Mouse (Mus musculus): ENCODE results near the gene 9430097D07Rik.

Gene 9430097D07Rik

DNA sequence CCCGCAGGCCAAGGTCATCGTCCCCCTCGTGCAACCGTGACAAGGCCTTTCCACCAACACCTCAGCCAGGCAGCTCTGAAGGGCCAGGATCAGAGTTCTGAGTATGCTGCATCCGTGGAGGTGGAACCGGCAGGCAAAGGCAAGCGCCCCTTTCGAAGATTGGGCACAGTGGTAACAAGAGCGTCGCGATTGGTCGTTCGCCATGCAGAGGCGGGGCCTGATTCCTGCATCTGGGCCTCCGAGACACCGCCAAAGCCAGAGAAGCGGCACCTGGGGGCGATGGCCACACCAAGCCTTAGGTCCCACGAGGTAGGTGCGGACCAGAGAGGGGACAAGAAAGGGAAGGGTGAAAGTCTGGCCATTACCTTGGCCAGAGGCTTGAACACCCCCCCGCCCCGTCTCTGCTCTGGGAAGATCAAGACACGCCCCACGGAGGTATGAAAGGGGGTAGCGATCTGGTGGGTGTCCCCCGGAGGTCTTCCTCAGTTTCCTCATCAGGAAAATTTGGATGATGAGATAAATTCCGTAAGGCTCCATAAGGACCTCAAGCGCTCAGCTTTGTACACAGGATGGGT, at the start of gene 9430097D07Rik:
9430097D07Rik (minus strand) TSS at position 99 of the 575 bp plus-strand sequence.
- DNase-seq (ENCODE audit: inconsistent age in 2 of 2, low spot score in 1 of 2) = no peak

DNA sequence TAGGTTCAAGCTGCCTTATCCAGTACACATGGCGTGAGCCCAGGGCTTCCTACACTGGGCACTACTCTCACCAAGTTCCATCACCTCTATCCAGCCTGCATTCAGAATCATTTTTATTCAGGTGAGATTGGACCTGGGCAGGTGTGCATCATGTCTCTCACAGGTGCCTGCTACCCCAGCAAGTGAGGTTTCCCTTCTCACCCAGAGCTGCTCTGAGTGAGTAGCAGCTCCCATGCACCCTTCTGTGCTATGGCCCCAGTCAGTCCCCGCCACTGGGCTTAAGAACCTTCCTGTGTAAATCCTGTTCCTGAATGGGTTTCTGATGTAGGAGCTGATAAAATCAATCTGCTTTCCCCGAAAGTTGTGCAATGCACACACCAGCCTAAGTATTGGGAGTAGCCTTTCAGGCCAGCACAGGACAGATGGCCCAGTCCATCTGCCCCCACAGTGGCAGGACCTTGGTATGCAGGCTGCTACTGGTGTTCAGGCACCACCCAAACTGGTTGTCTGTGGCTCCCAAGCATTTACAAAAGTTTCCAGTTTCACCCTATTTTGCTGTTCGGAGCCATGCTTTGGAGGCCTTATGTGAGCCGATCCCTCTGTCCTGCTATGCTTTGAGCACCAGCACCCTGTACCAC, 48.7 kb upstream of the 9430097D07Rik start:
- DNase-seq (ENCODE audit: inconsistent age in 2 of 2, low spot score in 1 of 2) = peak in 1 of 2 experiments; percentile 19

- DNase-seq (ENCODE audit: inconsistent age in 2 of 2, low spot score in 1 of 2) = no peak
These were observed 46.0 kb upstream of the 9430097D07Rik start, which contains the start of gene Ak1 for GRCm38 (mm10) chr2:32621517-32621859. Ak1 (plus strand) TSS chr2:32621758.

DNA sequence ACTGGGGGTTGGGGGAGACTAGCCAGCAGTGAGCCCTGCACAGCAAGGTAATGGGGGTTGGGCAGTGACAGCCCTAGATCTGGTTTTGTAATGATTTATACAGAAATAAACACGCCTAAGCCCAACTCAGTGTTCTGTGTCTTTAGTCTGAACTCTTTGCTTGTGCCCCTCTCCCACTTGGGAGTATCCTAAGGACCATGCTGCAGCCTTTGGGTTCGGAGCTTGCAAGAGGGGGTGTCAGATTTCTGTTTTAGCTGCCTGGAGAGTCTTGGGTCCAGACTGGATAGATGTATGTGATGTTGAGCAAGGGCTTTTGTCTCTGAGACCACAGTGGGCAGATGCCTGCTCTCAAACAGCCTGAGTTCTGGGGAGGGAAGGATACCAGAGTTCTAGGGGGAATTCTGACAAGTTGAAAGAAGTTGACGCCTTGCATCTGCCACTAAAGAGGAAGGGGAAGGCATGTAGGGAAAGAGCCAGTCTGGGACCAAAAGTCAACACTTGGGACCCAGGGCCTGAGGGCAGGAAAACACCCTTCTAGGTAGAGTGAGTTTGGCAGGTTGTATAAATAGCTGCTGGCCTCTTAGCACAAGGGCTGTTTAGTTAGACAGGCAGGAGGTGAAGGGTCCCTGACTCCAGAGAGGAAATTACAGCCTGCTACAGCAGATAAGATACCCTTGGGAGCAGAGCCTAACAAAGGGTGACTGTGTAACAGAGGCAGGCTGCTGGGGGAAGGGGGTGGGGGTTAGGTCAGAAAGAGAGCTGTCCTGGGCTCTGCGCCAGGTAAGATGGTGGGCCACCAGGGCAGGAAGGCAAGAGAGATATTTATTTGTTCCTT, 45.4 kb upstream of the 9430097D07Rik start:
- DNase-seq (ENCODE audit: inconsistent age in 2 of 2, low spot score in 1 of 2) = peak; percentile 68 to 80

GRCm38 (mm10) chr2:32618051-32618450, 42.6 kb upstream of the 9430097D07Rik start:
- no peak for DNase-seq (ENCODE audit: inconsistent age in 2 of 2, low spot score in 1 of 2)

- DNase-seq (ENCODE audit: inconsistent age in 2 of 2, low spot score in 1 of 2) = no peak
These were observed 42.1 kb upstream of the 9430097D07Rik start for GRCm38 (mm10) chr2:32617601-32618000.

GRCm38 (mm10) chr2:32617109-32617508, 41.6 kb upstream of the 9430097D07Rik start:
- DNase-seq (ENCODE audit: inconsistent age in 2 of 2, low spot score in 1 of 2) = no peak

GRCm38 (mm10) chr2:32612274-32612673, 36.8 kb upstream of the 9430097D07Rik start:
- no peak for DNase-seq (ENCODE audit: inconsistent age in 2 of 2, low spot score in 1 of 2)

GRCm38 (mm10) chr2:32610610-32611229, 35.2 kb upstream of the 9430097D07Rik start:
- peak; percentile 31 to 83 for DNase-seq (ENCODE audit: inconsistent age in 2 of 2, low spot score in 1 of 2)

GRCm38 (mm10) chr2:32608778-32609435, 33.4 kb upstream of the 9430097D07Rik start:
- DNase-seq (ENCODE audit: inconsistent age in 2 of 2, low spot score in 1 of 2) = peak in 1 of 2 experiments; percentile 54

DNA sequence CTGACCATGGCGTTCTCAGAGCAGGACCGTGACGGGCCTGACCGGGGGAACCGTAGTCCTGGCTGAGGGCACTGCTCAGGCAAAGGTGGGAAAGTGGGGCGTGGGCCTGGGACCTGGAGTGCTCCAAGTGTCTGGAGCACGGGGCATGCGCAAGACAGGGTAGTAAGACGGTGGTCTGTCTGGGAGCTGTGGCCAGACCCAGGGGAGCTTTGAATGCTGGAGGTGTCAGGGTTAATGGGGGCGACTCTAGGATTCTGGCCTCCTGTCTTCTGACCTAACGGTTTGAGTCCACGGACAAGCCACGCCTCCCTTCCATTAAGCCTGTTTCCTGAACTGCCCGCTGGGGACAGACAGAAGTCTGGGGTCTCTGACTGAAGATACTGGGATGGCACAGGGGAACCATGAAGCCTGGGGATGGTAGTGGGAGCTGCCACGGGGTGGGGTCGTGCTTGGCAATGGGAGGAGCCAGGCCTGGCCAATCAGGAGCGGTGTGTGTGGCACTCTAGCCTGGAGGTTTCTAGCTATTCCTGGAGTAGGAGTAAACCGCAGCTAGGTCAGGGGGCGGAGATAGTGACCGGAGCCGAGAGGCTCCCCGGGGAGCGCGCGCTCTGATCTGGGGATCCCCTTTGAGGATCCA, 32.8 kb upstream of the 9430097D07Rik start:
- peak; percentile 88 to 96 for DNase-seq (ENCODE audit: inconsistent age in 2 of 2, low spot score in 1 of 2)

GRCm38 (mm10) chr2:32607262-32607947, 31.9 kb upstream of the 9430097D07Rik start:
- peak; percentile 66 to 85 for DNase-seq (ENCODE audit: inconsistent age in 2 of 2, low spot score in 1 of 2)

DNA sequence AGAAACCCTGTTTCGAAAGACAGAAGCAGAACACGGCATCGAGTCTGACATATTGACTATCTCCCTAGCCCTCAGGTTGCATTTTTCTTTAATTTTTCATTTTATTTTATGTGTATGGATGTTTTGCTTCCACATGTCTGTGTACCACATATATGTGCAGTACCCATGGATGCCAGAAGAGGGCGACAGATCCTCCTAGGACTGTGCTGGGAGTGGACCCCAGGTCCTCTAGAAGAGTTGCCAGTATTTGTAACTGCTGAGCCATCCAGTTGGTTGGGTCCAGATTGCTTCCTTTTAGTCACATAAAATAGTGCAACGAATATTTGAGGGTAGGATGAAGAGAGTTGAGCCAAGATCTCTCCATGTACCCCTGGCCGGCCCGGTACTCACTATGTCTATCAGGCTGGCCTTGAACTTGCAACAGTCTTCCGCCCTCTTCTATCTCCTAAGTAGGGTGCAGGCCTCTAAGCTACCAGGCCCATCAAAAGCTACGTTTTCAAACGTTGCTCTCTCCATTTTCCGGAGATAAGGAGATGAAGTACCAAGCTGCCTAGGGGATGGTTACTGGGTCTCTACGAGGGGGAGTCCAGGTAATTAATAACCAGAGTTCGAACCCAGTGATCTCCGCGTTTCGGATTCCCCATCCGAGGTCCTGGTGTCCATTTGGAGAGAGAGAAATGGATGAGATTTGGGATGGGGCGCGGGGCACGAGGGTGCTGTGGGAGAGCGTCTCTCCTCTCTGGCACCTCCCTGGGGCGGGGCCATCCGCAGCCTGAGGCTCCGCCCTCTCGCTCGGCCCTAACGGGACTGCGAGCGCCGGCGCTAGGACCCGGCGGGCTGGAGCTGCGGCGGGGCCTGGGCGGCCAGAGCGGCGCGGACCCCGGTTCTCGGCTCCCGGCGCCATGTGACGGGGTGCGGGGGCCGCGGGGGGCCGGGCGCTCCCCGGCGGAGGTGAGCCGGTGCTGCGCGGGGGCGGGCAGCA, 31.0 kb upstream of the 9430097D07Rik start:
- peak; percentile 91 to 94 for DNase-seq (ENCODE audit: inconsistent age in 2 of 2, low spot score in 1 of 2)

DNA sequence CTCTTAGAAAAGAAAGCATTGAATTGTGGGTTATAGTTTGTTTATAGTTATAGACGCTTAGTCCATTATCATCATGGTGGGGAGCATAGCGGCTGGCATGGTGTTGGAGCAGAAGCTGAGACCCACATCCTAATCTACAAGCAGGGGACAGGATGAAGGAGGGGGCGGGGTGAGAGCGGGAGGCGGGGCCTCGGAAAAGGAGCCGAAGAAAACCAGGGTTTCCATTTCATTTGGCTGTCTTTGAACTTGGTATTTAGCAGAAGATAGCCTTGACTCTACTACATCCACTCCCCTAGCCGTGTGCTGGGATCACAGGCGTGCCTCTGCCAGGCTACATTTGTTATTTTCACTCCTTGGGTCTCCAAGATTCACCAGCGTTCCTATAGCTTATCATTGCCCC, 29.1 kb upstream of the 9430097D07Rik start:
- DNase-seq (ENCODE audit: inconsistent age in 2 of 2, low spot score in 1 of 2) = no peak

- peak; percentile 88 to 97 for DNase-seq (ENCODE audit: inconsistent age in 2 of 2, low spot score in 1 of 2)
These were observed 27.1 kb upstream of the 9430097D07Rik start for GRCm38 (mm10) chr2:32602600-32603054.

DNA sequence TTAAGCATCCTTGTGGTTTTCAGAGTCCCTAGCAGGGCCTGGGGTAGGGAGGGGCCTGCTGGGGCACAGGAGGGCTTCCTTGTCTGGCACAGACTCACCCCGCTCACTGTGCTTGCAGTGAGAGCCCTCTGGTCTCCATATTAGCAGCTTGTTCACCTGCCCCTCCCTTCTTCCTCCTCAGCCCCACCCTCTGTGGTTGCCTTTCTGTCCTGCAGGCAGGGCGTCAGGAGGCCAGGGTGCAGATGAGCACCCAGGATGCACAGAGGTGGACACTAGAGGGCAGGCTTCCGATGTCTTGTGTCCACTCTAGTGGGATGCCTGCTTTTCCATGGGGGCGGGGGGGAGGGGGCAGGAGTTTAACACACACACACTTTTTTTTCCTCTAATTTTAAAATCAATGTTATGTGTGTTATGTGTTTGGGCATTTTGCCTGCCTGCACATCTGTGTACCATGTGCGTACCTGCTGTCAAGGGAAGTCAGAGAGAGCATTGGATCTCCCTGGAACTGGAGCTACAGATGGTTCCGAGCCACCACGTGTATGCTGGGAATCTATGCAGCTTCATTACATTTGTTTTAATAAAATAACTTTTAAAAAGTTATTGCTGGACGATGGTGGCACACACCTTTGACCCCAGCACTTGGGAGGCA, 26.1 kb upstream of the 9430097D07Rik start:
- peak; percentile 49 to 73 for DNase-seq (ENCODE audit: inconsistent age in 2 of 2, low spot score in 1 of 2)

DNA sequence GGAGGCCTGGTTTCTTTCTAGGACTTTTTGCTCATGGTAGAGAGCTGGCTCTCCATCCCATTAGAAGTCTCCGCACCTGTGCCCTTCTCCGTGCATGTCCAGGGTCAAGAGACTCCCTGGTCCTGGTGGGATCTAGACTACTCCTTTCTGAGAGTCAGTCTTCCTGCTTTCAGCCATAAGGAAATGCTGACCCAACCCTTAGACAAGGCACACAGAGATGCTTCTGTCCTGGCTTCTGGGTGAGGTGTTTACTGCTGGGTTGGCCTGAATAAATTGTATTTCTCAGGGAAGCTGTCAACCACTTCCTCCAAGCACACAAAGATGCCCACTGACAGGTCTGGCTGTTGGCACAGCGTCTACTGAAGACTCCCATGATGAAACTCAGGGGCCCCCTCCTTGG, 23.9 kb upstream of the 9430097D07Rik start, which contains the start of gene St6galnac6:
St6galnac6 (plus strand) TSS at position 301 of the 400 bp plus-strand sequence.
- DNase-seq (ENCODE audit: inconsistent age in 2 of 2, low spot score in 1 of 2) = no peak

DNA sequence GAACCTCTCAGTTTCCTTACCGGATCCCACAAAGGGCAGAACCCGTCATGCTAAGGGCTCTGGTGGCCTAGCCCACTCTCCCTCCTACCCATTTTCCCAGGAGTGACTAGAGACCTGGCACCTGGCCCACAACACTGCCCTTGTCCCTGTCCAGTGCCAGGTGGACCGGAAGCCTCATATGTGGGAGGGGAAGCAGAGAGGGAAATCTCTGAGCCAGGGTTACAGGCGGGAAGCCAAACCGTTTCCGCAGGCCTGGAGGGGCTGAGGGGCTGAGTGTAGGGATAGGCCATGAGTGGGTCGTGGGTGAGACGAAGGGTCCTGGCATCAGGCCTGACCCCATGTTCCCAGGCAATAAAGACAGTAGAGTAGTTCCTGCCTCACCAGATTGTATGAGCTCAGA, 23.0 kb upstream of the 9430097D07Rik start:
- DNase-seq (ENCODE audit: inconsistent age in 2 of 2, low spot score in 1 of 2) = no peak
